Mouse (Mus musculus): ENCODE results near the gene Ubald2. TPM values are rescaled to one million over a fixed set of nuclear protein-coding genes. Genes with fewer than 3 reads are reported as not detected.
"Not testable (repeated sequence)": the region's sequence is repeated elsewhere in the genome, so short reads cannot be mapped to it uniquely, and the experiment has no call there.

Ubald2 gene
- polyA plus RNA-seq, 1 experiment, result 110 TPM

DNA sequence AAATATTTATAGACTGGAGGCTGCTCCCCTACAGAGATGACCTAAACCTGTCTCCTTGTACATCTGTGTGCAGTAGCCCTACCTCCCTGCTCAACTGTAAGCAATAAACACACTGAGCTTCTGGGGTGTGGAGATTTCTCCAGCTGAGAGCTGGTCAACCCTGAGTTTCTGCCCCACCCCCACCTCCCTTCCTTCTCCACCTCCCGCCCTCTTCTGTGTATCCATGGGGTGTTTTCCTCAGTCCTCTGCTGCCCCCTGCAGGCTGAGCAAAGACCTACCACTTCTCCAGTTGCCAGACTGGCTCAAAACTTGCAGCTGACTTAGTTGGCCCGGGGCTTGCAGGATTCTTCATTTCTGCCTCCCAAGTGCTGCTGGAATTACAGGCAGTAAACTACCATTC is 29.9 kb downstream of the Ubald2 start:
- DNase-seq (ENCODE audit: low read depth), result no peak

DNA sequence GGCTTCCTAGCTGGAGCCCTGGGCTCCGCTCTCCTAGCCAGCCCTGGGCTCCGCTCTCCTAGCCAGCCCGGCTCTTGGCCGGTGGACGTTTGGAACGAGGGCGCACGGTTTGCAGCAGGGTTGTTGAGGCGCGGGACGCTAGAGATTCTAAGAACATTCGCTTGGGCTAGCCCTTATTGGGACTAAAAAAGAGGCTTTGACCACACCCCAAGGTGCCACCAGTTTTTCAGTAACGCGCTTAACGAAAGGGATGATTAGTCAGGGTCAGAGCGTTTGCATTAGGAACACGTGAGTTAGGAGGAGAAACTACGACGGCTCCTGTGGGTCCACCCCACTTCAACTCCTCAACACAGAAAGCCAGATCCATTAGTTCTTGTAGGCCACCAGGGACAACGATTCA is 32.2 kb downstream of the Ubald2 start, which contains the start of gene Qrich2:
Gene Qrich2 (minus strand): TSS at position 101 of the 400 bp plus-strand sequence.
- DNase-seq (ENCODE audit: low read depth), result no peak

DNA sequence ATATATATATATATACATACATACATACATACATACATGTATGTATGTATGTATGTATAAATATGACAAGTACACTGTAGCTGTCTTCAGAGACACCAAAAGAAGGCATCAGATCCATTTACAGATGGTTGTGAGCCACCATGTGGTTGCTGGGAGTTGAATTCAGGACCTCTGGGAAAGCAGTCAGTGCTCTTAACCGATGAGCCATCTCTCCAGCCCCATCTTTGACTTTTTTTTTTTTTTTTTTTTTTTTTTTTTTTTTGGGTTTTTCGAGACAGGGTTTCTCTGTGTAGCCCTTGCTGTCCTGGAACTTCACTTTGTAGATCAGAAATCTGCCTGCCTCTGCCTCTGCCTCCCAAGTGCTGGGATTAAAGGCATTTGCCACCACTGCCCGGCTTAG is 34.4 kb downstream of the Ubald2 start:
- DNase-seq (ENCODE audit: low read depth), result not testable (repeated sequence)

DNA sequence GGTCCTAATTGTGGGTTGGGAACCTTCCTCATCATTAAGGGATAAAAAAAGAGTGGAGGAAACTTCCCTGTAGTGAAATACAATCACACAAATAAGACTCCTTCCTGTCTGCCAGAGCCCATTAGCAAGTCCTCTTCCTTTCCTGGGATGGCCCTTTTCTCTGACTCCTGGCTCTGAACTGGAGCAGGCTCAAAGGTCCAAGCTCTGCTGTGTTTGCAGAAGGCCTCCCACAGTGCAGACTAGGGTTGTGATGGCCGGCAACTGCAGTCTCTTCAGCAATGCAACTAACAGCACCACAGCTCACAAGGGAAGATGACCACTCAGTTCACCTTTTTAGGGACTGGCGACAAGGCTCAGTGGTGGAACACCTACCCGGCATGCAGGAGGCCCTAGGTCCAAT is 36.4 kb downstream of the Ubald2 start:
- no peak for DNase-seq (ENCODE audit: low read depth)

DNA sequence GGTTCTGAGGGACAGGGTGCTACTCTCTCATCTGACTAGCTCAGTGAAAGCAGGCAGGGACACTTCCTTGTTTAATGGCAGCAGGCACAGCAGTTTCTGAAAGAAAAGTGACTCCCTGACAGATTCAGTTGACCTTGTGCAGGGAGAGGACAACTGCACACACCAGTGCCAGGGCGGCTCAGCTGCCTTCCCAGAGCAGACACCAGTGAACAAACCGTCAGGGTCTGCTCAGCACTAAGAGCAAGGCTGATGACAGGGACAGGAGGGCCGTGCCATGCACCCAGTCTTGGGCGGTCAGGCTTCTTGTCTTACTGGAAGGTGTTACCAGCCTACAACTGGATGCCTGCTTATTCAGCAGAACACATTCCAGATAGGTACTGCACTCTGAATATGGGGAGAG is 37.0 kb downstream of the Ubald2 start:
- DNase-seq (ENCODE audit: low read depth), result no peak

DNA sequence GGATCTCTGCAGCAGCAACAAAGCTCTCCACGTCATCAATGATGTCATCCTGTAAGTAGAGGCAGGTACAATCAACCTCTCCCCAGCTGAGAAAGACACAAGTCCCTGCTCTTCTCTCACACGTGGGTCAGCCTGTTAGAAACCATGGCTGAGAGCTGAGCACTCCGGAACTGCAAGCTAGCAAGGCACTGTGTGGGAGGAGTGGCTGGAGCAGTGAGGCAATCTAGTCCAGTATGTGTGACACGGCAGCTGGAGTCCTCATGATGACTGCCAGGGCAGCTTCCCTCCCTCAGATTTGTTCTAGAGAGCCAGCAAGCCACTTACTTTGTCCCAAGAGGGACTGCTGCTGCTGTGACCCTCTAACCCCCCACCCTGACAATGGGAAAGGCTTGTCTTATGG is 38.4 kb downstream of the Ubald2 start:
- DNase-seq (ENCODE audit: low read depth), result no peak

DNA sequence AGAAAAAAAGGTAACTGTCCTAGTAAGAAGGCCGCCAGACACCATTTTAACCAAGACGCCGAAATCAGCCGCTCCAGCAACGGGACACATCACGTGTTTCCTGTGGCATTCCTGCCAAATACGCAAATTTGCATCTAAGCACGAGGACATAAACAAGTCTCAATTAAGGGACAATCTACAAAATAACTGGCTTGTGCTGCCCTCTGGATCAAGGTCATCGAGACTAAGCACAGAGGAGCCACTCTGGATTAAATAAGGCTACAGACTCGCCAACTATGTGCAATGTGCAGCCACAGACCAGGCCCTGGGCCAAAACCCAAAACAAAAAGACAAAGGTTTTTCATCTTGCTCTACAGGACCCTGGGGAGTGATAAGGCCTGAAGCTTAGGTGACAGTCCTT is 42.1 kb downstream of the Ubald2 start:
- no peak for DNase-seq (ENCODE audit: low read depth)

DNA sequence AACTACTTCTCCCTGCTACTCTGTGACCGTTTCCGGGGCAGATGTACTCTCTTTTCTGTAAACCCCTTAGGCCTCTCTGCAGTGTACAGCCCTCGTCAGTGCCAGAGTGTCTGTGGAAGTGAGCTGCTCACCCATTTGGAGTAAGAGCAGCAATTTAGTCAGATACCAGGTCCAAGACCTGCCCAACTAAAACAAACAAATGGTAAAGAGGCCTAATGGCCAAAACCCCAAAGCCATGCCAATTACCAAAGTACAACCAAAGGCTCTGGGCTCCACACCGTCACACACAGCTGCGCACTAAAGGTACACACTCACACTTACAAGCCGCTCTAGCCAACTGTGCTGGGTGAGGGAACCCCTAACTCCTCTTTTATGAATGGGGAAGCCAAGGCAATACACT is 42.8 kb downstream of the Ubald2 start:
- no peak for DNase-seq (ENCODE audit: low read depth)

DNA sequence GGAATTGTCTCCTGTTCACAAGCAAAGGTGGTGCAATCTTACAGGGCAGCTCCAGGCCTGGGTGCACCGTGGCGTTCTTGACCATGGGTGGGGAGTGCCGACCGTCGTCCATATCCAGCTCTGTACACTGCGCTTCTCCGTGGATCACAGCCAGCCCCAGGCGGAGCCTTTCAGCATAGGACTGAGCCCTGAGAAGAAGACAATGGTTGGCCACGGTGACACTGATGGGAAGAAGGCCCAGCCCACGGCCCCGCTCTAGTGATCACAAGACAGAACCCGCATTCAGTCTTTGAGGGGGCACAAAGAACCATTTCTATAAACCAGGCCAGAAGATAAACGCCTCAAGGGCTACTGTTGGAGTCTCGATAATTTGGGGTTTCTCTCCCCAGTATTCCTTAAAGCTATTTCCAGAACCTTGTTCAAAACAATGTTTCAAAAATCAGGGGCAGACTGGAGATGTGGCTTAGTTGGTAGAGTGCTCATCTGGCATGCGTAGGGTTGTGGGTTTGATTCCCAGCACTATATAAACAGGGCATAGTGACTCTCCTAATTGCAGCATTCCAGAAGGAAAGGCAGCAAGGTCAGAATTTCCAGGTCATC is 43.4 kb downstream of the Ubald2 start:
- DNase-seq (ENCODE audit: low read depth), result no peak

DNA sequence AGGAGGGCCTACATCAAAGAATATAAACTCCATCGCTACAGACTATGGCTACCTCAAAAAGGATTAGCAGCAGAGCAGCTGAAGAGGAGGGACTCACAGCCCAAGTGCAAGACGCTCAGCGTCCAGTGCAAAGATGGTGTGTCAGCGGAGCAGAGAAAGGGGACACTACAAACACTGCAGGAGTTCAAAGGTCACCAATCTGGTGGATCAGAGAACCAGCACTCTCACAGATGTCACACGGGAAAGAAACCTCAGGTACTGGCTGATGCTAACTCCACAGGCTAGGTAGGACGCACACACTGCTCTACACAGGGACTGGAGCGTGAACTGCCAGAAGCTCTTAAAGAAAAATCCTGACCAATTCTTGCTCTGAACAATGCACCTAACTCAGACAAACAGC is 45.1 kb downstream of the Ubald2 start:
- no peak for DNase-seq (ENCODE audit: low read depth)

DNA sequence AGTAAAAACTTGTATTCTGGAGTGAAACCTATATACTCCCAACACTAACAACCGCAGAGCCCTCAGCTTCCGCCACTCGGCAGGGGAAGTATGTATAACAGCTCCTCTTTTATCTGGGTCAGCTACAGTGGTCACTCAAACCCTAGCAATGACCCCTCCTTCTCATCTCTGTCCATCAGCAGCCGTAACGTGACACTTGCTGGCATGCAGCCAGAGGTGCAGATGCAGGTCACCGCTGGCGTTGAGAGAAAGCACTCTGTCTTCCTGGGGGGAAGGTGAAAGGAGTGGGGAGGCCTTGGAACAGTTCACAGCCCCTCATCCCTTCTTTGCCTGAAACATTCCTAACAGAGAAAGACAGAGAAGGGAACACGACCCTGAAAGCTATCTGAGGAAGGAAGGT is 45.9 kb downstream of the Ubald2 start:
- DNase-seq (ENCODE audit: low read depth), result no peak

DNA sequence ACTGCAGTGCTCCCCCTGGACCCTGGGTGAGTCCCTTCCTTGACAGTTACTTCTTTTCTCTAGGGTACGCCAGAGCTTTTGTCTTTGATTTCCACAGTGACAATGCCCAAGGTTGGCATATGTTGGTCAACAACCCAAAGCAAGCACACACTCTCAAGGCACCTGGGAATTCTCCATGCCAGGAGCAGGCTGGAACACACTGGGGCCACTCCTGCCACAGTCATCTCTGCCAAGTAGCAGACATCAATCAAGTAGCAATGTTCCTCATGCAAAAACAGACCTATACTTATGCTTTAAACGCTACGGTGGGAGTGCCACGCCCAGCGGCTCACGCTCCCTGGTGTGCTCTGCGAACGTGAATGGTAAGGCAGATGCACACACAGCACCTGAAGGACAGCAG is 47.1 kb downstream of the Ubald2 start:
- no peak for DNase-seq (ENCODE audit: low read depth)

DNA sequence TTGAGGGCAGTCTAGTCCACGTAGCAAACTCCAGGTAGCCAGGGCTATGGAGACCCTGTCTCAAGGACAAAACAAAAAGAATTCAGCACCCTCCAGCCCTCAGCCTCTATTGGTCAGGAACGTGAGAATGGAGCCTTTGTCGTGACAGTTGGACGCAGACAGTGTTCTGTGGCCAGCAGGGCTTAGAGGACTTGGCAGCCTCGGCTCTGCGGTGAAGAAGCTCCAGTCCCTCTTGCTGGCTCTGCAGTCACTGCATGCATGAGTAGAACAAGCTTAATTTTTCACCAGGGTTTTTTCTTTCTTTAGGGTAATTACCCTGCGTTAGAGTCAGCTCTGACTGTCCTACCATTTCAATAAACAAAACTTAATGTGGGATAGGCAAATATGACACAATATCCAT is 47.9 kb downstream of the Ubald2 start:
- no peak for DNase-seq (ENCODE audit: low read depth)

DNA sequence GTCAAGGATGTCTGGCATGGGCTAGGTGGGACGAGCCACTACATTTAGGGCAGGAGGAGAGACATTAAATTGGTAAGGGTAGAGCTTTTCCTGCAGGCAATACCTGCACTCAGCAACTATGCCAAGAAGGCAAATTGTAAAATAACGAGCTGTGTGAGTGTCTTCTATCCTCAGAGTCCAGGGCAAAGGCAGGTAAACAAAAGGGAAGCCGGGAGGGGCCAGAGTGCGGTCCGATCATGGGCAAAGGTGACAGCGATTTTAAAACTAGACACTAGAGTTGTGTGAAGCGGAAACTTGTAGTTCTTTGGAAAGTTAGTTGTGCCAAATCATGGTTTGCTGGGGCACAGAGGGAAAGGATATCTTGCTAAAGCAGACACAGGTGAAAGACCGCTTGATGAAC is 50.4 kb downstream of the Ubald2 start:
- DNase-seq (ENCODE audit: low read depth), result no peak

DNA sequence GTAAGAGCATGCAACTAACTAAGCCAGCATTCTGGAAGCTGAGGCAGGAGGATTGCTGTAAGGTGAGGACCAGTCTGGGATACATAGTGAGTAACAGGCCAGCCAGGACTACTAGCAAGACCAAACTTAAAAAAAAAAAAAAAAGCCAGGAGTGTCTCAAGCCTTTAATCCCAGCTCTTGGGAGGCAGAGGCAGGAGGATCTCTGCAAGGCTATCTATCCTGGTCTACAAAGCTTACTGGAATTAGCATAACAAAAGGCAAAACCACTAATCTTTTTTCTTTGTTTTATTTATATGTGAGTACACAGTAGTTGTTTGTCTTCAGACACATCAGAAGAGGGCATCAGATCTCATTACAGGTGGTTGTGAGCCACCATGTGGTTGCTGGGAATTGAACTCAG is 54.3 kb downstream of the Ubald2 start:
- DNase-seq (ENCODE audit: low read depth), result no peak

Other genes with a start within 250 kb of the Ubald2 start
- 49.9 and 51.0 TPM in 2 replicates for gene Ten1, start 235.2 kb upstream of the Ubald2 start, polyA plus RNA-seq (2012; rRNA removed)
- gene Acox1, start 235.0 kb upstream of the Ubald2 start, polyA plus RNA-seq (2012; rRNA removed), result 174 and 195 TPM in 2 replicates
- 1.2 TPM in 2 replicates for gene Evpl, start 196.0 kb upstream of the Ubald2 start, polyA plus RNA-seq (2012; rRNA removed)
- gene Srp68, start 159.9 kb upstream of the Ubald2 start, polyA plus RNA-seq (2012; rRNA removed), result 61.9 and 64.0 TPM in 2 replicates
- gene Galr2, start 153.2 kb upstream of the Ubald2 start, polyA plus RNA-seq (2012; rRNA removed), result 3.9 and 6.5 TPM in 2 replicates
- 41.6 and 44.1 TPM in 2 replicates for gene Exoc7, start 126.9 kb upstream of the Ubald2 start, polyA plus RNA-seq (2012; rRNA removed)
- gene Foxj1, start 98.7 kb upstream of the Ubald2 start, polyA plus RNA-seq (2012; rRNA removed), result 10.8 and 21.0 TPM in 2 replicates
- 12.5 and 16.1 TPM in 2 replicates for gene Rnf157, start 21.1 kb upstream of the Ubald2 start, polyA plus RNA-seq (2012; rRNA removed)
- 1.2 and 3.0 TPM in 2 replicates for gene Qrich2, start 32.1 kb downstream of the Ubald2 start, polyA plus RNA-seq (2012; rRNA removed)
- 64.2 and 89.9 TPM in 2 replicates for gene Prpsap1, start 60.1 kb downstream of the Ubald2 start, polyA plus RNA-seq (2012; rRNA removed)
- 29.1 and 37.2 TPM in 2 replicates for gene Sphk1, start 96.8 kb downstream of the Ubald2 start, polyA plus RNA-seq (2012; rRNA removed)
- gene Ube2o, start 147.4 kb downstream of the Ubald2 start, polyA plus RNA-seq (2012; rRNA removed), result 20.5 and 21.5 TPM in 2 replicates
- 0.36 TPM in 1 of 2 replicates, not detected in the other for gene Aanat, start 152.3 kb downstream of the Ubald2 start, polyA plus RNA-seq (2012; rRNA removed)
- gene Rhbdf2, start 192.9 kb downstream of the Ubald2 start, polyA plus RNA-seq (2012; rRNA removed), result 29.9 and 33.8 TPM in 2 replicates
- gene Prcd, start 219.4 kb downstream of the Ubald2 start, polyA plus RNA-seq (2012; rRNA removed), result 1.7 and 1.9 TPM in 2 replicates
- gene Cygb, start 220.2 kb downstream of the Ubald2 start, polyA plus RNA-seq (2012; rRNA removed), result 50.3 and 55.4 TPM in 2 replicates